Mouse (Mus musculus) embryo, embryonic 10.5 days (tissue): ENCODE results near the gene Zfp719.
A peak's percentile ranks its signal among the peaks of the same experiment; 100 is the strongest.

Experiments used
- DNase-seq: peaks from one replicate; pipeline ENCODE4 v3.0.0-alpha.2; 2015; ENCODE audit warnings: low spot score

Zfp719 gene

GRCm38 (mm10) chr7:43579440-43580171 lies at the start of gene Zfp719:
TSS of gene Zfp719 (plus strand) at chr7:43579610.
- peak; percentile 95 for DNase-seq

- no peak for DNase-seq
These were observed 49.1 kb upstream of the Zfp719 start for GRCm38 (mm10) chr7:43530216-43530785.

GRCm38 (mm10) chr7:43532936-43533505 lies 46.4 kb upstream of the Zfp719 start:
- DNase-seq: no peak

- no peak for DNase-seq
These were observed 40.9 kb upstream of the Zfp719 start for GRCm38 (mm10) chr7:43538524-43538923.

GRCm38 (mm10) chr7:43544225-43544977 lies 35.0 kb upstream of the Zfp719 start, which contains the start of gene Cd33:
TSS of gene Cd33 (minus strand) at chr7:43544428.
- DNase-seq: no peak

GRCm38 (mm10) chr7:43545656-43546545 lies 33.5 kb upstream of the Zfp719 start:
- no peak for DNase-seq

GRCm38 (mm10) chr7:43547666-43548065 lies 31.7 kb upstream of the Zfp719 start:
- DNase-seq: no peak

GRCm38 (mm10) chr7:43548206-43548605 lies 31.2 kb upstream of the Zfp719 start:
- DNase-seq: no peak

GRCm38 (mm10) chr7:43553153-43553552 lies 26.3 kb upstream of the Zfp719 start:
- DNase-seq: no peak

- no peak for DNase-seq
These were observed 24.9 kb upstream of the Zfp719 start for GRCm38 (mm10) chr7:43554550-43554949.

GRCm38 (mm10) chr7:43555351-43555750 lies 24.1 kb upstream of the Zfp719 start:
- no peak for DNase-seq

GRCm38 (mm10) chr7:43556901-43557300 lies 22.5 kb upstream of the Zfp719 start:
- no peak for DNase-seq

- DNase-seq: peak; percentile 96
These were observed 17.3 kb upstream of the Zfp719 start, which contains the start of gene Zfp658 for GRCm38 (mm10) chr7:43562006-43562633. TSS of gene Zfp658 (plus strand) at chr7:43562256.

GRCm38 (mm10) chr7:43562651-43563070 lies 16.7 kb upstream of the Zfp719 start:
- peak; percentile 62 for DNase-seq

GRCm38 (mm10) chr7:43563300-43563699 lies 16.1 kb upstream of the Zfp719 start:
- no peak for DNase-seq

GRCm38 (mm10) chr7:43571216-43571615 lies 8.2 kb upstream of the Zfp719 start:
- DNase-seq: no peak

GRCm38 (mm10) chr7:43580526-43580925 lies 1.1 kb downstream of the Zfp719 start:
- DNase-seq: no peak

GRCm38 (mm10) chr7:43584790-43585189 lies 5.4 kb downstream of the Zfp719 start:
- no peak for DNase-seq

GRCm38 (mm10) chr7:43601884-43602283 lies 22.5 kb downstream of the Zfp719 start:
- peak; percentile 51 for DNase-seq

GRCm38 (mm10) chr7:43606896-43607742 lies 27.7 kb downstream of the Zfp719 start, which contains the start of gene Zfp819:
TSS of gene Zfp819 (plus strand) at chr7:43607169.
- peak; percentile 88 for DNase-seq
